ENCODE assay signal across 25 mouse cellular contexts in the genomic region with DNA sequence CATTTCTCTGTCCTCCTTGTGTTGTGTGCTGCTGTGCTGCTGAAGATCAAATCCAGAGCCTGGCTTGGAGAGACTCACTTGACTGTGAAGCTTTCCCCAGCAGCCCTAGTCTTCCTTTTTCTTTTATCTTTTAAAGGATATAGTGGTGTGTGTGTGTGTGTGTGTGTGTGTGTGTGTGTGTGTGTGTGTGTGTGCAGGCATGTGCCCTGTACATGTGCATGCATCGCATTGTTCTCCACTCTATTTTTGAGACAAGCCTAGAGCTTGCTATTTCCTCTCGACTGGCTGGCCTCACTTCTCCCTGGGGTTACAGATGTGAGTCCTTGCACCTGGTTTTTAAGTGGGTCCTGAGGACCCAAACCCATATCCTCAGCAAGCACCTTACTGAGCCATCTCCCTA. TPM values are rescaled to one million over a fixed set of nuclear protein-coding genes. Genes with fewer than 3 reads are reported as not detected.
DNase-seq lines count a peak whose midpoint lies in the region; ATAC-seq lines count a peak whose summit lies in the region.
"Had no signal": no experiment of that assay in that cellular context is flagged by ENCODE, and none has a peak within 500 bp of the region (broad histone marks: within the 10 kb centered on the region; RNA-seq: fewer than 3 reads in every experiment).

No protein-coding gene starts in this region.

- H3K4me3 ChIP-seq in midbrain, embryonic 11.5 days (ENCODE audit: low read depth, low read length) = no peak overlapping the region
- no peak overlapping the region for H3K4me3 ChIP-seq in midbrain, embryonic 15.5 days
- H3K4me3 ChIP-seq: embryonic facial prominence, embryonic 12.5 days; embryonic facial prominence, embryonic 15.5 days; forebrain, embryonic 12.5 days; heart, adult 2 months; heart, embryonic 10.5 days; heart, embryonic 13.5 days had no signal

- H3K4me1 ChIP-seq in midbrain, embryonic 11.5 days (ENCODE audit: control insufficient read depth, insufficient read depth, low read length) = no peaks in the 10 kb centered on the region
- H3K4me1 ChIP-seq in midbrain, embryonic 15.5 days = no peaks in the 10 kb centered on the region
- H3K4me1 ChIP-seq: embryonic facial prominence, embryonic 12.5 days; embryonic facial prominence, embryonic 15.5 days; forebrain, embryonic 12.5 days had no signal

- DNase-seq in midbrain, embryonic 11.5 days (ENCODE audit: low spot score, missing footprints) = peak; percentile 39
- peak; percentile 68 for DNase-seq in thymus, postnatal 14 days
- DNase-seq in thymus, postnatal 4 days = peak; percentile 53
- DNase-seq in adrenal gland, adult (ENCODE audit: inconsistent age in 2 of 2, low spot score in 1 of 2) = no peak
- DNase-seq in left cerebral cortex, postnatal 14 days (ENCODE audit: low spot score in 2 of 2) = no peak
- DNase-seq: adrenal gland, postnatal 10 days; adrenal gland, postnatal 36 days; cerebellum, adult 18-20 months; cerebellum, adult 9-10 months; cerebellum, postnatal 14 days; gastrocnemius, postnatal 10 days; gastrocnemius, postnatal 36 days; heart, adult 2 months; heart, postnatal 14 days; heart, postnatal 4 days had no signal

- H3K36me3 ChIP-seq in midbrain, embryonic 11.5 days (ENCODE audit: control insufficient read depth, insufficient read depth, low read length) = no peaks in the 10 kb centered on the region
- H3K36me3 ChIP-seq in midbrain, embryonic 15.5 days (replicated peaks) = no peaks in the 10 kb centered on the region
- H3K36me3 ChIP-seq: embryonic facial prominence, embryonic 12.5 days; embryonic facial prominence, embryonic 15.5 days; forebrain, embryonic 12.5 days; heart, embryonic 10.5 days; heart, embryonic 13.5 days had no signal

- ATAC-seq in midbrain, embryonic 11.5 days (ENCODE audit: low FRiP score) = no peak
- ATAC-seq in midbrain, embryonic 15.5 days (replicated peaks) = no peak
- ATAC-seq: activated CD4-positive, CD25-positive, alpha-beta regulatory T cell, adult 4 months; forebrain, embryonic 16.5 days; hindbrain, postnatal 0 days had no signal

- WGBS in midbrain, embryonic 11.5 days = 89% methylated on average over 2 of the region's 2 CpGs
- 80% methylated on average over 2 of the region's 2 CpGs for WGBS in midbrain, embryonic 15.5 days

- H3K4me2 ChIP-seq in midbrain, embryonic 11.5 days = no peak overlapping the region
- H3K4me2 ChIP-seq in midbrain, embryonic 15.5 days = no peak overlapping the region
- H3K4me2 ChIP-seq: embryonic facial prominence, embryonic 12.5 days; embryonic facial prominence, embryonic 15.5 days; forebrain, embryonic 12.5 days; heart, embryonic 13.5 days; hindbrain, embryonic 14.5 days had no signal

- no peak overlapping the region for H3K9ac ChIP-seq in midbrain, embryonic 11.5 days (ENCODE audit: low read length)
- H3K9ac ChIP-seq in midbrain, embryonic 15.5 days = no peak overlapping the region
- H3K9ac ChIP-seq: embryonic facial prominence, embryonic 12.5 days; embryonic facial prominence, embryonic 15.5 days; forebrain, embryonic 12.5 days; heart, embryonic 13.5 days; hindbrain, embryonic 14.5 days had no signal

- peaks cover 3% of the 10 kb centered on the region; the same call in 1 of the 2 replicates for H3K9me3 ChIP-seq in midbrain, embryonic 11.5 days (ENCODE audit: control insufficient read depth, low read length)
- no peaks in the 10 kb centered on the region for H3K9me3 ChIP-seq in midbrain, embryonic 15.5 days
- H3K9me3 ChIP-seq: embryonic facial prominence, embryonic 15.5 days had no signal

- H3K27ac ChIP-seq in midbrain, embryonic 11.5 days (ENCODE audit: low read depth, low read length) = no peak overlapping the region
- no peak overlapping the region for H3K27ac ChIP-seq in midbrain, embryonic 15.5 days
- H3K27ac ChIP-seq: embryonic facial prominence, embryonic 12.5 days; embryonic facial prominence, embryonic 15.5 days; forebrain, embryonic 12.5 days; heart, adult 2 months; heart, embryonic 10.5 days; heart, embryonic 13.5 days; hindbrain, embryonic 14.5 days; hindbrain, postnatal 0 days had no signal

- intact Hi-C loops in left cerebral cortex, postnatal 14 days (cut with DNase I) = no loop called here

- H3K27me3 ChIP-seq in midbrain, embryonic 11.5 days (ENCODE audit: control insufficient read depth, insufficient read depth, low read length) = no peaks in the 10 kb centered on the region
- no peaks in the 10 kb centered on the region for H3K27me3 ChIP-seq in midbrain, embryonic 15.5 days (replicated peaks)
- H3K27me3 ChIP-seq: embryonic facial prominence, embryonic 12.5 days; embryonic facial prominence, embryonic 15.5 days; forebrain, embryonic 12.5 days; heart, embryonic 13.5 days had no signal

RNA-seq across cellular contexts. Expression of a gene that starts 8.3 kb away (rescaled TPM):
- polyA plus RNA-seq in midbrain, embryonic 11.5 days (2014; fragmentation: Nextera tagmentation; extraction: Ambion mirVana) = 79.0 and 84.5 TPM in 2 replicates
- polyA plus RNA-seq in midbrain, embryonic 15.5 days (2015; fragmentation: Nextera tagmentation; extraction: Ambion mirVana) = 59.9 and 62.3 TPM in 2 replicates
- 10 to 100 TPM; 45.9 to 50.3 TPM for total RNA-seq in left cerebral cortex, postnatal 14 days (2021)

RNA-seq across cellular contexts. Expression of a gene that starts 13.9 kb away (rescaled TPM):
- 0.63 and 0.69 TPM in 2 replicates for polyA plus RNA-seq in midbrain, embryonic 11.5 days (2014; fragmentation: Nextera tagmentation; extraction: Ambion mirVana)
- 0.19 and 0.37 TPM in 2 replicates for polyA plus RNA-seq in midbrain, embryonic 15.5 days (2015; fragmentation: Nextera tagmentation; extraction: Ambion mirVana)
- under 1 TPM; 0.59 to 0.72 TPM for total RNA-seq in left cerebral cortex, postnatal 14 days (2021)
- total RNA-seq: hindbrain, postnatal 0 days had no signal

RNA-seq across cellular contexts. Expression of a gene that starts 21.7 kb away (rescaled TPM):
- 235 and 254 TPM in 2 replicates for polyA plus RNA-seq in midbrain, embryonic 11.5 days (2014; fragmentation: Nextera tagmentation; extraction: Ambion mirVana)
- polyA plus RNA-seq in midbrain, embryonic 15.5 days (2015; fragmentation: Nextera tagmentation; extraction: Ambion mirVana) = 114 and 118 TPM in 2 replicates
- total RNA-seq in left cerebral cortex, postnatal 14 days (2021) = 10 to 100 TPM; 32.1 to 38.3 TPM

RNA-seq across cellular contexts. Expression of a gene that starts 38.1 kb away (rescaled TPM):
- polyA plus RNA-seq in midbrain, embryonic 11.5 days (2014; fragmentation: Nextera tagmentation; extraction: Ambion mirVana) = 49.3 and 54.0 TPM in 2 replicates
- 72.0 and 73.1 TPM in 2 replicates for polyA plus RNA-seq in midbrain, embryonic 15.5 days (2015; fragmentation: Nextera tagmentation; extraction: Ambion mirVana)
- 10 to 100 TPM; 62.0 to 63.9 TPM for total RNA-seq in left cerebral cortex, postnatal 14 days (2021)

RNA-seq across cellular contexts. Expression of a gene that starts 49.3 kb away (rescaled TPM):
- polyA plus RNA-seq in midbrain, embryonic 11.5 days (2014; fragmentation: Nextera tagmentation; extraction: Ambion mirVana) = 24.6 and 29.8 TPM in 2 replicates
- polyA plus RNA-seq in midbrain, embryonic 15.5 days (2015; fragmentation: Nextera tagmentation; extraction: Ambion mirVana) = 17.0 and 18.2 TPM in 2 replicates
- 1 to 10 TPM; 5.9 to 6.3 TPM for total RNA-seq in left cerebral cortex, postnatal 14 days (2021)

Comparison
In these comparisons a context has a peak if more than half of its experiments do, and no peak if none do; other contexts are left out.
1. DNase-seq: peak in midbrain, embryonic 11.5 days (single experiment), thymus, postnatal 14 days (single experiment) and thymus, postnatal 4 days (single experiment); none in adrenal gland, adult (0 of 2) and left cerebral cortex, postnatal 14 days (0 of 2).